Mouse (Mus musculus) erythroid progenitor cell, adult 5-6 weeks (primary cell): ENCODE results near the gene Cisd1. TPM values are rescaled to one million over a fixed set of nuclear protein-coding genes. Genes with fewer than 3 reads are reported as not detected.

Source experiments
- ATAC-seq: replicated peaks from 2 replicates; pipeline ENCODE4 v1.8.0; 2016; ENCODE audit warnings: moderate number of reproducible peaks, mild to moderate bottlenecking, moderate TSS enrichment, inconsistent platforms; ENCODE audit not compliant: poor library complexity, low FRiP score, severe bottlenecking
- total RNA-seq, 2 experiments: library from RNA; stranded (forward) in 1 of 2; stranded (reverse) in 1 of 2; fragments of 150-400 nt in 1 of 2; fragments of 186-747, 209-891 nt in 1 of 2; gene quantifications; 2 replicates each; pipeline versions ENCODE4 v1.2.3 to v1.2.4; 2015 to 2017; ENCODE audit warnings: low replicate concordance in 2 of 2

Cisd1 gene
- total RNA-seq, 2 experiments from 2014 or later: 4.8 to 27.2 TPM

GRCm38 (mm10) chr10:71351301-71351700, 6.5 kb upstream of the Cisd1 start:
- no peak for ATAC-seq

DNA sequence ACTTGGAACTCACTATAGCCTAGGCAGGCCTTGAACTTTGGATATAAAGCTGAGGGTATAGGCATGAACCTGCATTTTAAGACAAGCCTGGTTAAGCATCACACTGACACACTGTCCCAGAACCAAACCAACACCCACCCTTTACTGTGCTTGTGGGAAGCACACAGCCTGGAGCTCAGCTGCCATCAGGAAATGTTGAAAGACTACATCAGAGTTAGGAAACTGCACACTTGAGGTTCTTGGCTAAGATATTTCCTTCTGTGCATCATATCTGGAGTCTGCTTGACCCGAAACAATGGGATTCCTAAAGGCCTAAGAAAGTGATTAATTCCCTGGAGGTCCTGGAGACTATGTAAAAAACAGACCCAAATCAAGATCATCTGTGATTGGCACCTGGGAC, 4.5 kb upstream of the Cisd1 start:
- ATAC-seq: no peak

DNA sequence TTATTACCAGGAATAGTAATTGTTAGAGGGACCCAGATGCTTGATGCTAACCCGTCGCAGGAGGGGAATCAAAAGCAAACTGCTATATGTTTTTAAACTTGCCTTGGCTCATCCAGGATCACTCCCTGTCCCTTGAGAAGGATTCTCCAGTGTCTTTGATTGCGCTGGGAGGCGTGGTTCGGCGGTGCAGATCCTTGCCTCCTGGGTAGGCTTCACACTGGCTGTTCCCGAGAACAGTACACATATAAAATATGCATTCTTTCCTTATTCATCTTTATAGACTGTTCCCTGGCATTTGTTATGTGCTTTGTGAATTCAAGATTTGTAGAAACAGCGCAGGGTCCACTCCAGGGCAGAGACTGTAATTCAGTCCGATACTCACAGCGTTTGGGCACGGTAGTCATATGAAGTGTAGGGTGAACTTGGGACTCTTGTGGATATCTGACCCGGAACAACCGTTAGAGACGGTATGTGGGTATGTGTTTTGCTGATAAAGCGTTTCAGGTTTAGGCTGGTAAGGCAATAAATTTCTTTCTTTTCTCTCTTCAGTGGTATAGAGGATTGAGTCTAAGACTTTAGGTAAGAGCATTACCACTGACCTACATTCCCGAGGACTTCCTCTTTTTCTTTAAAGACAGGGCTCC, 4.0 kb upstream of the Cisd1 start:
- 0 out of 2 replicates have a peak, but pooled peaks have one; percentile 22 for ATAC-seq

GRCm38 (mm10) chr10:71347964-71348636, 3.3 kb upstream of the Cisd1 start:
- peak; percentile 26; the same call in 1 of the 2 replicates for ATAC-seq

GRCm38 (mm10) chr10:71347509-71347949, 2.8 kb upstream of the Cisd1 start, which contains the start of gene Ipmk:
TSS of gene Ipmk (plus strand) at chr10:71347763.
- ATAC-seq: peak; percentile 78

- ATAC-seq: no peak; the same call in 1 of the 2 replicates
Observed at GRCm38 (mm10) chr10:71346722-71347508, 2.2 kb upstream of the Cisd1 start.

- no peak for ATAC-seq
Observed at GRCm38 (mm10) chr10:71346106-71346505, 1.4 kb upstream of the Cisd1 start.

DNA sequence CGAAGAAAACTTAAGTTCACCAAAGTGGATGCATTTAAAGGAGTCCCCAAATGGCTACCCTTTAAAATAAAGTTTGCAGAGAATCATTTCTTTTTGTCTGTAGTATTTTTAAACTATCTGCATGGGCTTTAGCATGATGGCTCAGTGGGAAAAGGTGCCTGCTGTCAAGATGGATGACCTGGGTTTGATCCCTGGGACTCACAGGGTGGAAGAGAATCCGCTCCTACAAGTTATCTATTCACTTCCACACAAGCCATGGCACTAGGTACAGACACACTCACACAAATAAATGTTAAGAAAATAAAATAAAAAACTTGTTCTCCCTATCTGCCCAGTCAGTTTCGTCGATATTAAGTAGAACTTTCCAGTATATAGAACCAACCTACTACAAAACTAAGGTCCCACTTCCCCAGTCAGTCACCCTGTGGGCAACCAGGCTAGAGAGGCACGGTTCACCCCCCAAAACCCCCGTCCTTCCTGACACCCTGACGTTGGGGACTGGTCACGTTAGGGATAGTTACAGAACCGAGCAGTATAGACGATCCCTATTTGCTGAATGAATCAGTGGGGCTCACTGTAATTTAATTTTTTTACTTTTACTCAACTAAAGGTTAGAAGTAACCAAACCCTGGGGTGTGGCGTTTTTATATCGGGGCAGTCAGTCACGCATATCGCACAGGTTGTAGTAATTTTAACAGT, 1.0 kb downstream of the Cisd1 start:
- ATAC-seq: no peak

DNA sequence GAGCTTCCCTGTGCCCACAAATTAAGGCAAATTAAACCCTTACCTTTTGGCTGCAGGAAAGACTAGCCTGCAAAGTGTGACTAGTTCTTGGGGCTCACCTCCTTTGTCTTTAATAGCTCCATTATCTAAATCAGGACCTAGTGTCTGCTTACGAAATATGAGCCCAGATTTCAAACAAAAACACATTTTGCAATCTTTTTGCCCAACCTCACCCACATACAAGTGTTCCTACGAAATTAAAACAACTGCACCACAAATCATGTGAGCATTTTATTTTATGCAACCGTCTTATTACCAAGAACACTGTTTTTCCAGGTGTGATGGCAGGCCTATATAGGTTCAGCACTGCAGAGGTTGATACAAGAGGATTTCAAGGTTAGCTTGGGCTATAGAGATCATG, 1.6 kb downstream of the Cisd1 start:
- ATAC-seq: no peak

DNA sequence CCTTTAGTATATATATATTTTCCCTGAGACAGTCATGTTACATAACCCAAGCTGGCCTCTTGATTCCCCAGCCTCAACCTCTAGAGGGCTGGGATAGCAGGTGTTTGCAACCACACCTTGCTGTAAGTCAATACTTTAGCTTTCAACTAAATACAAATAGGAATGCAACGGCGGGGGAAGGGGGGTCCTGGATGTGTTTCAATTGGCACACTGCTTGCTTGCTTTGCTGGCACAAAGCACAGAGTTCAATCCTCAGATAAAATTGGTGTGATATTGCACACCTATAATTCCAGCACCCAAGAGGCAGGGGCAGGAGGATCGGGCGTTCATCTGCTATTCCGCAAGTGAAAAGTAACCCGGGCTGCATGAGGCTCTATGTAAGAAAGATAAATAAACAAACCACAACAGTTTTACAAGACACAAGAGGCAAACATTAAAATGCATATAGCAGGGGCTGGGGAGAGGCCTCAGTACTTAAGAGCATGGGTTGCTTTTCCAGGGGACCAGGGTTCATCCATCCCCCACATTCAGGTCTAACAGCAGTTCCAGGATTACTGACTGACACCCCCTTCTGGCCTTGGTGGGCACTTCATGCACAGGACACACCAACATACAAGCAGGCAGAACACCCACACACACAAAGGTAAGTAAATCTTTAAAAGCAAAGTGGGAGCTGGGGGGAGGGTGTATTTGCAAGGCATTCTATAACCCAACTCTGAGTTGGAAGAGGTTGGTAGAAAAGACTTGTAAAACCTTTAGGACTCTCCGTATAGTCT, 2.5 kb downstream of the Cisd1 start:
- no peak for ATAC-seq

- no peak for ATAC-seq
Observed at GRCm38 (mm10) chr10:71341290-71341689, 3.5 kb downstream of the Cisd1 start.

- ATAC-seq: no peak
Observed at GRCm38 (mm10) chr10:71340195-71340594, 4.6 kb downstream of the Cisd1 start.

GRCm38 (mm10) chr10:71339463-71339862, 5.3 kb downstream of the Cisd1 start:
- no peak for ATAC-seq

- no peak for ATAC-seq
Observed at GRCm38 (mm10) chr10:71338156-71338905, 6.4 kb downstream of the Cisd1 start.

GRCm38 (mm10) chr10:71337733-71338132, 7.0 kb downstream of the Cisd1 start:
- no peak for ATAC-seq

- no peak for ATAC-seq
Observed at GRCm38 (mm10) chr10:71332859-71333258, 11.9 kb downstream of the Cisd1 start.

DNA sequence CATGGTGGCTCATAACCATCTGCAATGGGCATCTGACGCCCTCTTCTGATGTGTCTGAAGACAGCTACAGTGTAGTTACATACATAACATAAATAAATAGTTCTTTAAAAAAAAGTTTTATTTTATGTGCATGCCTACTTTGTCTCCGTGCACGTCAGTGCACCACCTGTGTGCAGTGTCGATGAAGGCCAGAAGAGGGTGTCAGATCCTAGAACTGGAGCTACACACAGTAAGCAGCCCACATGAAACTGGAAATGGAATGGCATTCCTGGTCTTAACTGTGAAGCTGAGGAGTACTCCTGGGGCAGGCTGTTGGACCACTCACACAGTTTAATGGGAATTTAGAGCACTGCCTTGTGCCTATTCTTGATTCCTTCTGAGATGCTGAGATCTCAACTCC, 12.4 kb downstream of the Cisd1 start:
- no peak for ATAC-seq

DNA sequence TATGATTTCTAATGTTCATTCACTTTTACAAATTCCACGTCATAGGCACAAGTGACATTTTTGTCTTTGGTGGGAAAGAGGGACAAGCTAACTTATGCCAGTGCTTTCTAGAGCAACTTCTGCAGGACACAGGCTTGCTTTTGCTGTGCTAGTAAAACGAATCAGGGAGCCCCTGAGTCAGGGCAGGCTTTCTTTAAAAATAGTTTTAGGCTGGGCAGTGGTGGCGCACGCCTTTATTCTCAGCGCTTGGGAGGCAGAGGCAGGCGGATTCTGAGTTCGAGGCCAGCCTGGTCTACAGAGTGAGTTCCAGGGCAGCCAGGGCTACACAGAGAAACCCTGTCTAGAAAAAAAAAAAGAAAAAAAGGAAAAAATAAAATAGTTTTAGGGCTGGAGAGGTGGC, 12.8 kb downstream of the Cisd1 start:
- no peak for ATAC-seq

DNA sequence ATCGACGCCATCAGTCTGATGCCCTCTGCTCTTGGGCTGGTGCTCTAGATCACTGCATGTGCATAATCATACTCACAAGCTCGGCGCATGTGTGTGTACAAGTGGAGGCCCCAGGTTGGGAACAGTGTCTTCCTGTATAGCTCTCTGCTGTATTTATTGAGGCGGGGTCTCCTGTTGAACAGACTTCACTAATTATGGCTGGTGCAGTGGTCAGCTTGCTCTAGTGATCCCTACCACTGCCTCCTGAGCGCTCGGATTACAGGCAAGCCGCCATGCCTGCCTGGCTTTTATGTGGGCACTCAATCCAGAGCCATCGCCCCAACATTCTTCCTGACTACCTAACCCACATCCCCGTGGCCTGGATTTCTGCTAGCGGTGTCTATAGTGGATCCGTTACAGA, 14.7 kb downstream of the Cisd1 start:
- ATAC-seq: no peak
